Mouse (Mus musculus): ENCODE results near the gene Sae1.

Gene Sae1

DNA sequence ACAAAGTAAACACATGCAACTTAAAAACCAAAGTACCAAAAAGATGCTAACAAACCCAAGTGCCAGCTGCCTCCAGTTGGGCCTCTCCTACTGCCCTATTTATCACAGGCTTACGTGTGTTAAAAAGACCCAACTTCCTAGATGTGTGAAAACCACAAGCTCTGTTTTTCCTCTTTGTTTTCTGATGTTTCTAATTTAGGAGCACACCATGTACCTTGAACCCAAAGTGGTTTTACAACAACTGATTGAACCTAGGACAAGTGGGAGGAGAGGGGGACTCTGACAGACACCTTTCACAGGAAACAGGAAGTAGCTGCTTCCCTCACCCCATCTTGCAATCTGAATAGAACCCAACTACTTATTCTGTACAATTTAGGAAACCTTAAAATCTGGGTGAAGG, 23.3 kb downstream of the Sae1 start:
- no peak for DNase-seq (ENCODE audit: low read depth, low spot score)

DNA sequence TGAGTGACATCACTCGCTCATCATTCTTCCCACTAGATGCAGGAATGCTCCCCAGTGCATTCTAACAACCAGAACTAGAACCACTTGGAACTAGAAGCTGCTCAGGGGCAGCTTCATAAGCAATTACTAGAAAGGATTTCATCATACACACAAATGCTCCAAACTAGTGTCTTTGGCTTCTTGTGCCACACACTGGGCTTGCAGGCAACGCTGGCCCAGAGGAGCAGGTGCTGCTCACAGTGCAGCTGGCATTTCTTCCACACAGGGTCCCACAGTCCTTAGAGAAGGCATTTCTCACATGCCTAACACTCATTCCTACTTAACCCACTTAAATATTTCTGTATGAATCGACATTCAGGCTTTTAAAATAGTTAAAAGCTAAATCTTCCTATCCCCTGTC, 30.0 kb downstream of the Sae1 start:
- DNase-seq (ENCODE audit: low read depth, low spot score) = no peak

DNA sequence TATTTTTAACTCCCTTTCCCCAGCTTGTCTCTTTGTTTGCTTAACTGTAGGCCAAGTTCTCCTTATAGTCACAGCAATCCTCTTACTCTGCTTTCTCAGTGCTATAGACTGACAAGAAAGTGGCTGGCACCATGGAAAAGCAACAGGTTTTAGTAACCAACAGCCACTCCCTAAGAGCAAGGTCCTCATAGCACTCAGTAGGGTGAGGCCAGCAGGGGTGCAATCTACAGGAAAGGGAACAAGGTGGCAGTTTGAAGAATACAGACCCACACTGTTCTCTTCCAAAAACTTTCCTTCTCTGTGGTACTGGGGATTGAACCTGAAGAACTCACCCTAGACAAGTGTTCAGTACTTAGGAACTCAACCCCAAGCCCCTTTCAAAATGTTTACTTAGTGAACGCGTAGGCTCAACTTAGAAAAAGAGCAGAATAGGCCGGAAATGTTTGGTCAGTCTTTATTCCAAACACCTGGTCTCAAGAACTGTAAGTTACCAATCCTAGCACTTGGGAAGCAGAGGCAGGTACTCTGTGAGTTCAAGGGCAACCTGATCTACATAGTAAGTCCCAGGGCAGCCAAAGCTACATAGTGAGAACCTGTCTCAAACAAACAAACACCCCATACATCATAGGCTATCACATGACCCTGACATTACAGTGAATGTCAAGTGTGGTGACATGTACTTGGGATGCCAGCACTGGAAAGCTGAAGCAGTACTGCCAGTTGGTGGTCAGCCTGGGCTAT, 31.6 kb downstream of the Sae1 start:
- DNase-seq (ENCODE audit: low read depth, low spot score) = no peak

DNA sequence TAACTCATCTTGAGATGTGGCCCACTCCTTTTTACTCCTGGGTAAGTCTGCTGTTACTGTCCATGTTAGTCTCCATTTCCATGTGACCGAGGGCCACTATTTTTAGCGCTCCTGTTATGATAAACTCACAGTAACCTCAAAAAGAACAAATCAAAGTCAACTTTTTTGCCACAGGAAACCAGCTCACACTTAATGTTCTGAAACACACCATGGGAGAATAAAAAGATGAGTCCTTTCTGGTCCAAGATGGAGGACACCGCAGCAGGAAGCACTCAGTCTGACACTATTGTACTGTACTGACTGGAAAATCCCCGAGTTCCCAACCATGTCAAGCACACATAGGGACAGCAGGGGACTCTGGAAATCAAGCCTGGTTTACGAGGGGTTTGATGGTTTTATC, 37.6 kb downstream of the Sae1 start:
- DNase-seq (ENCODE audit: low read depth, low spot score) = no peak

DNA sequence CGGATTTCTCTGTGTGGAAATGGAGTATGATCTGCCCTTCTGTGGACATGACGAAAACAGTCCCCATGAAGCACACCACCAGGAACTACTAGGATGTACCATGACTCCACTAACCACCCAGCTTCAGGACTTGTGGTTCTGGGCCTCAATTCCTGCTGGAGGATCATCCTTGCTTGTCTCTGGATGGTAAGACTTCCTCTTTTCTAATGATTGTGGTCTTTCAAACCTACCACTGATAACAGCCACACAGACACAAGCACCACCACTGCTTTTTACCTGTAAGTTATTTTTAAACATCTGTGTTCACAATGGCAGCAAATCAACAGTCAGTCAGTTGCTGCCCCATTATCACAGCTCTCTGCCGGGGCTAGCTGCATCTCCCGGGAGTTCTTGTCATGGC, 42.3 kb downstream of the Sae1 start:
- DNase-seq (ENCODE audit: low read depth, low spot score) = no peak

DNA sequence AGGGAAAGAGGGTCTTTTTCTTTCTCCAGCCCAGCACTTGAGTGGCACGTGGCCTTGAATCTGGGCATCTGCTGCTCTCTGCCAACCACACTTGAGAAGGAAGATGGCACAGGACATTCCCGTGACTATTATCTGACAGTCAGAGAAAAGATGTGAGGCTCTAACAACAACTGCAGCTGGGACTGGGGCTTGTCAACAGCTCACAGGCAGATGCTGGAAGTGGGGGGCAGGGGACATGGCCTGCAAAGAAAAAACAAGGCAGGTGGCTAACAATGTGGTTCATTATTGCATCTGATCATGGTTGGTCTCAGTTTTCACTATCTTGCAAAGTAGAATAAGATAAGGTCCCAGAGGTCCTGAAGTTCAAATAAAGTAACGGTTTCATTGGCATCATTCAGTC, 43.0 kb downstream of the Sae1 start:
- no peak for DNase-seq (ENCODE audit: low read depth, low spot score)

DNA sequence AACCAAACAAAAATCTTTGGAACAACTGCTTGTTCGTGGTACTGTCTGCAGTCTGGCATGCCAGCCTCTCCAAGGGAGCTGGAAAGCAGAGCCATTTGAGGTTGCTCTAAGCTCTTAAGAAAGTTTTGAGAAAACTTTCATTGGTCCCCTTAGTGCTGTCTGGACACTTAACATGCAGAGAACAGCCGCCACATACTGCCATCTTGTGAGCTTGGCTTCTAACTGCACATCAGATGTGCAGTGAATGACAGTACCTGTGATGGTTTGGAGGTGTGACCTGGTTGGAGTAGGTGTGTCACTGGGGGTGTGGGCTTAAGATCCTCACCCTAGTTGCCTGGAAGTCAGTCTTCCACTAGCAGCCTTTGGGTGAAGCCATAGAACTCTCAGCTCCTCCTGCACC, 49.9 kb downstream of the Sae1 start:
- DNase-seq (ENCODE audit: low read depth, low spot score) = no peak

DNA sequence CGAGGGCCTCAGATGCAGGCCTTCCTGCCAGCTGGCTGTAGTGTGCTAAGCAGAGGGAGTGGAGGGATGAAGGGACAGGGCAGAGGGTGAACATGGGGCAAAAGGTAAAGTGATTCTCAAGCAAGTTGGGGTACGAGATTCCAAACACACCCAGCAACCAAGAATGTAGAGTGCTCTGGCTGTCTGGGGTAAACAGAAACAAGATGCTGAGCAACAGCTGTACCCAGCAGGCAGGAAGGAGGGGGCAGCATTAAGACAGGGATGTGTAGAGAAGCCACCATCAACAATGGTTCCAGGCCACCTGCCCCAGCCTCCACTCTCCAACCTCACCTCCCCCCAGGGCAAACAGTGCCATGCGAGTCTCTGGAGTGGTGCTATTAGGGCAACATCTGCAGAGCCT, 58.5 kb downstream of the Sae1 start:
- no peak for DNase-seq (ENCODE audit: low read depth, low spot score)

DNA sequence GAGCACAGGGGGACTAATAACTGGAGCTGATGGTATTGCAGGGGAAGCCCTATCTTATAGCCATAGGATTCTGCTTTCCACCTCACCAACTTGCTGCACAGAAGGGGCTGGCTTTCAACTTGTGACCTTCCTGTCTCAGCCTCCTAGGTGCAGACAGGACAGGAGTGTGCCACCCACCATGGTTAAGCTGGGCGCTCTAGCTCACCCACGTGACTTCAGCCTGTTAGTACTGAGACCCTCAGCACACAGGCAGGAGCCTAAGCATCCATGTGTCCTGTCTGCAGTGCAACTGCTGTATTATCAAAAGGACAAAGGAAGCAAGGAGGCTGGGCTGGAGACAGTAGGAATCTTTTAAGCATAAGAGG, 61.0 kb downstream of the Sae1 start:
- no peak for DNase-seq (ENCODE audit: low read depth, low spot score)

DNA sequence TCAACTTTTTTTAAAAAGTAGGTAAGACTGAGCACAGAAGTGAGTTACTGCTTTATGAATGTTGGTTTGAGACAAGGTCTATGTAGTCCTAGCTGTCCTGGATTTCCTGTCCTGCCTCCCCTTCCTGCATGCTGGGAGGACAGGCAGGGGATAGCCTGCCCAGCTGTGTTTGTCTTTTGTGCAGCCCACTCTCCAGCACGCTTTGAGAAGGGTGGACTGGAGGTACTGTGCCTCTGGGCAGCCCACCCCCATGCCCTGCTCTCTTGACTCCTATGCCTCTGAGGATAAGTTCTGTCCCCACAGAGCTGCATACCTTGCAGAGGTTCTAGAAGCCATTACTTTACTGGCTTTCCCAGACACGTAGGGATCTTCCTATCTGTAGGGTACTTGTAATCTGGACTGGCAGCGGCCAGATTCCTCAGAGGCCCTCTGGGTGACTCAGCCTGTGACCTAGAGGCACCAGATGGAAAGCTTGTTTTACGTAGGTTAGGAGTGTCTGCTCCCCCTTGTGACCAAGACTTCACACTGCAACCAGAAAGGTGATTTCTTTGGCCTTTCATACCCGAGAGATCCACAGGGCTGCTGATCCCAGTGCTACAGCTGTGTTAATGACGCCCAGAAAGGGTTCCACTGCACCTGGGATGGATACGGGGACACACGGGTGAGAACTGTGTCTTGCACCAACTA, 61.5 kb downstream of the Sae1 start:
- peak; percentile 71 for DNase-seq (ENCODE audit: low read depth, low spot score)

DNA sequence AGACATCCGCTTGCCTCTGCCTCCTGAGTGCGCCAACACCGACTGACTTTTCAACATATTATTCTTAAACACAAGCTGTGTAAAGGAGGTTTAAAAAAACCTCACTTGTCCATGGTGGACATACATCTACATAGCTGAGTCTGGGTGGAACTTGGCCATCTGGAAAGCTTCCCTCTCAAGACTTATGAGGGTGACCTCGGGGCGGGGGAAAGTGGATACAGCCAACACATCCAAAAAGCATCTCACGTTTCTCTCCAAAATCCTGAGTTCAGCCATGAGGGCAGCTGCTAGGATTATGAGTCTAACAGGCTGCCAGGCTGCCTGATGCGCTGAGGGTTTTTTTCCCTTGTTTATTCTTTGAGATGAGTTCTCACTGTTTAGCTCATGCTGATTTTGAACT, 62.9 kb downstream of the Sae1 start:
- DNase-seq (ENCODE audit: low read depth, low spot score) = no peak

DNA sequence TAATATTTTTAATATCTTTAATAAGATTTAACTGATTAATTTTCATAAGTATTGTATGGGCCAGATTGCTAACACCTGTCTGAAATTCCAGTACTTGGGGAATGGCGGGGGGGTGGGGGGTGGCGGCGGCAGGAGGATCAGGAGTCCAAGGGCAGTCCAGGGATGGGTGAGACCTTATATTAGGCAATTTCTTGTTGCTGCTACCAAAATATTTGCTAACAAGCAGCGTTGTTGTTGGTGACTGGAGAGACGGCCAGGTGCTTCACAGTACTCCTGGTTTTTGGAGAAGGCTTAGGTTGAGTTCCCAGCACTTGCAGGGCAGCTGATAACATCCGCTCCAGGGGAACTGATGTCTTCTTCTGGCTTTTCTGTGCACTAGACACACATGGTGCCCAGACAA, 67.1 kb downstream of the Sae1 start:
- DNase-seq (ENCODE audit: low read depth, low spot score) = no peak

DNA sequence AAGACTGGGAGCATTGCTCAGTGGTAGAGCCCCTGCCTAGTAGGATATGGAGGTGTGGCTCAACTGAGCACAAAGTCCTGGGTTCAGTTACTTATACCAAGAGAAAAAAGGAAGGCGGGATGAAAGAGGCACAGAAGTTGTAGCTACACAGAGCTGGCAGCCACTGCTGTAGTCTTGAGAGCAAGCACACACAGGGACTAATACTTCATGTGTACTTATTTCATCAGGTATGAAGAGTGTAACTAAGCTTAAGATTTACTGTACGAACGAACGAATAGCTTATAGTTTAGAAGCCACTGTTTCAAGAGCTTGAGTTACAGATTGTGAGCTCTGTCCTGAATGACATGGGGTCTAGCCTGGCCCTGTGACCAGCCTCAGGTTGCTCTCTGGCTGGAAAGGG, 68.4 kb downstream of the Sae1 start:
- DNase-seq (ENCODE audit: low read depth, low spot score) = no peak

DNA sequence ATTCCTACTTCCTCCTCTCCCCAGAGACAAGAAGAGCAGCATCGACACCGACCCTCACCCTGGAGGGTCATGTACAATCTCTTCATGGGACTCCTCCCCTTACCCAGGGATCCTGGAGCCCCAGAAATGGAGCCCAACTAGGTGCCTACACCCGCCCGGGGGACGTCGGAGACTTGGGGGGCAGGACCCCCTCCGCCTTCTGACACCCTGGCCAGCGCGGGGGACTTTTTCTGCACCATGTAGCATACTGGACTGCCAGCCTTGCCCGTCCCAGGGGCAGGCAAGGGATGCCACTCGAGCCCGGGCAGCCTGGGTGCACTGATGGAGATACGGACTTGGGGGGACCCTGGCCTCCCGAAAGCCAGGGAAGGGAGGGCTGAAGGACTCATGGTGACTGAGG, 70.5 kb downstream of the Sae1 start:
- DNase-seq (ENCODE audit: low read depth, low spot score) = no peak

DNA sequence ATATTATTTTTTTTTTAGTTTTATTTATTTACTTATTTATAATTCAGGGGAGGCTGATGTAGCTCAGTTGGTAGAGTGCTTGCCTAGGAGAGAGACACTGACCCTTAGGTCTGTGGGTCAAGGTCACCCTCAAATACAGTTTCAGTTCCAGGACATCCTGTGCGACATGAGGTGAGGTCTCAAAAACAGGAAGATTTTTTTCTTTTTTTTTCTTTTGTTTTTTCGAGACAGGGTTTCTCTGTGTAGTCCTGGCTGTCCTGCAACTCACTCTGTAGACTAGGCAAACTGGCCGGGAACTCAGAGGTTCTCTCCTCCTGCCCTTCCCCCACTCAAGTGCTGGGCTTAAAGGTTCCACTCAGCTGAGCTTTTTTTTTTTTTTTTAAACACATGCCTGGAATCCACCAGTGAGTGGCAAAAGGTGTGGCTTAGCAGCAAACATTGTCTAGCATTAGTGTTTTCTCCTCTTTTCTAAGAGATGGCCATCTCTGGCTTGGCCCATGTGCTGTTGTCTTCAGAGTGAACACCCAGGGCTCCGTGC, 72.3 kb downstream of the Sae1 start:
- no peak for DNase-seq (ENCODE audit: low read depth, low spot score)

DNA sequence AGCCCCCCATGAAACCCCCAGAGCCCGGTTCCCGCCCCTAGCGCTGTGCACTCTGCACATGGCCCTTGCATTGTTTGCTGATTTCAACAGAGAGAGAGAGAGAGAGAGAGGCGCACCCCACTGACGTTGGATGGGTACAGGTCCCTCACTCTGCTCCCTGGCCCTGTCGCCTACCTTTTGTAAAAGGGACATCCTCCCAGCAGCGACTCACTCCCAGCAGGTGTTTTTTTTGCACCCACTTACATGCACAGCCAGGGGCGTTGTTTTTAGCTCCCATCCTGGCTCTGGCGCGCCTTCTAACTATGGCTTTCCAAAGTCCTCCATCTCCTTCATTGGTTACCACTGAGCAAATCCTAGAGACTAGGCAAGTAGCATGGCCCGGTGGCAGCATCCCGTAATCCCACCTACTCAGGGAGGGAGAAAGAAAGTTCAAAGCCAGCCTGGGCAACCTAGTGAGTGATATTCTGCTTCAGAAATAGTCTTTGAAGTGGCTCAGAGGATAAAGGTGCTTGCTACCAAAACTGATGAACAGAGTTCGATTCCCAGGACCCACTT, 73.3 kb downstream of the Sae1 start:
- no peak for DNase-seq (ENCODE audit: low read depth, low spot score)

DNA sequence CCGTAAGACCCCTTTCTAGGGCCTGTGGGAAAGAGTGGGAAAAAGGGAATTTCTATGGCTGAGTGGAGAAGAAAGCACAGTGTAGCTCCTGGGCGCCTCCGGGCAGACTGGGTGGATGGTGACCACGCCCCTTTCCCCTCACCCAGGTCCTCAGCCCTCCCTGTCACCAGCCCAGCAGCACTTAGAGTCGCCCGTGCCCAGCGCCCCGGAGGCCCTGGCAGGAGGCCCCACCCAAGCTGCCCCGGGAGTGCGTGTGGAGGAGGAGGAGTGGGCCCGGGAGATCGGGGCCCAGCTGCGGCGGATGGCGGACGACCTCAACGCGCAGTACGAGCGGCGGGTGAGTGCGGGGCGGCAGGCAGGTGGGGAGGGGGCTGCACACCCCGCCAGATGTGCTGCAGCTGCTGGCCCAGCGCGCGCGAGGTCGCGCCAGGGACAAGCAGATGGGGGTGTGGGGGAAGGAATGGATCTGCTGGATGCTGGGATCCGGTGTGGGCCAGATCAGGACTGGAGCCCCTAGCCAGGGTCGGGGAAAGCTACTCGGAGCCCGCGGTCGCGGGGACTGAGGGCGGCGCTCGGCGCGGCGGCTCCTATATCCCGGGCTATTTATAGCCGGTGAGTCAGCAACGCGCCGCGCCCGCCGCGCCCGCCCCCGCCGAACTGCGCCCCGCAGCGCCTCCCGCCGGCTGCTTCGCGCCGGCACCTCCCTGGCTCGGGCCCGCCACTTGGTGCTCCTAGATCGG, 74.0 kb downstream of the Sae1 start:
- peak; percentile 73 for DNase-seq (ENCODE audit: low read depth, low spot score)

DNA sequence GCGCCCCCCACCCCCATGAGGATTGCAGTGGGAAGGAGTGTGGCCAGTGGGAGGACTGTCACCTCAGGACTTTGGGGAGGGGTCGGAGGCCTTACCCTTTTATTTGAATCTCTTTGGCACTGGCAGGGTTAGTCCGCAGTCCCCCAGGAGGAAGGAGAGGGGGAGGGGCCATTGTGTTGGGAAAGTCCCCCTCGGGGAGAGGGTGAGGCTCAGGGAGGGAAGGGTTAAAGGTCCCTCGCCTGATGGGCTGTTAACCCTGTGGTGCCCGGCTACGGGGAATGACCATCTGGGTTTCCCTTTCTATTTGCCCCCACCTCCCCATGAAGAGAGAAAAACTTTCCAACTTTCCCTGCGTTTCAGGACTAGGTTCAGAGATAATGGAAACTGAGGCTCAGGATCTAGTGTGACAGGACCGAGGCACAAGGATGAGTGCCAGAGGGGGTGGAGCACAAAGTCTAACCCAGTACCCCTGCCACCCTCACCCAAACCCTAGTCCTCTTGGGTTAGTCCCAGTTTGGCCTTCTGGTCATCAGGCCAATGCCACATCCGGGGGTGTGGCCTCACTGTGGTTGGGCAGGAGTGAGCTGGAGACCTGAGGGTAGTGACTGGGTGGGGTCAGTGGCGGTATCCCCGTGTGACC, 74.8 kb downstream of the Sae1 start:
- peak; percentile 36 for DNase-seq (ENCODE audit: low read depth, low spot score)

DNA sequence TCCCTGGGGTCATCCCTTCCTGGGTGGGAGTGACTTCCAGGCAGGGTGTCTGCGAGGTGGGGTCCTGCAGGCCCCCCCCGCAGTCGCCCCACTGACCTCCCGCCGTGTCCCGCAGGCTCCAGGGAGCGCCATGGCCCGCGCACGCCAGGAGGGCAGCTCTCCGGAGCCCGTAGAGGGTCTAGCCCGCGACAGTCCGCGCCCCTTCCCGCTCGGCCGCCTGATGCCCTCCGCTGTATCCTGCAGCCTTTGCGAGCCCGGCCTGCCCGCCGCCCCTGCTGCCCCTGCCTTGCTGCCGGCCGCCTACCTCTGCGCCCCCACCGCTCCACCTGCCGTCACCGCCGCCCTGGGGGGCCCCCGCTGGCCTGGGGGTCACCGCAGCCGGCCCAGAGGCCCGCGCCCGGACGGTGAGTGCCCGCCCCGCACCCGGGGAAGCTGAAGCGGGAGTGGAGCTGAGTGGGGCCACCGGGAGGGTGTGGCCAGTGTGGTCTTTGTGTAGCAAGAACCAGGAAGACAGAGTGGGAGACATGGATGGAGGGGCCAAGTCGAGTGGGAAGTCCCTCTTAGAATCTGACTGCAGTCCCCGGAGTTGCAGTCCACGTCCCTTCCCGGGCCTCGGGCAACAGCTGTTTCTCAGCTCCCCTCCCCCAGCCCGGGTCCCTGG, 75.5 kb downstream of the Sae1 start:
- no peak for DNase-seq (ENCODE audit: low read depth, low spot score)

DNA sequence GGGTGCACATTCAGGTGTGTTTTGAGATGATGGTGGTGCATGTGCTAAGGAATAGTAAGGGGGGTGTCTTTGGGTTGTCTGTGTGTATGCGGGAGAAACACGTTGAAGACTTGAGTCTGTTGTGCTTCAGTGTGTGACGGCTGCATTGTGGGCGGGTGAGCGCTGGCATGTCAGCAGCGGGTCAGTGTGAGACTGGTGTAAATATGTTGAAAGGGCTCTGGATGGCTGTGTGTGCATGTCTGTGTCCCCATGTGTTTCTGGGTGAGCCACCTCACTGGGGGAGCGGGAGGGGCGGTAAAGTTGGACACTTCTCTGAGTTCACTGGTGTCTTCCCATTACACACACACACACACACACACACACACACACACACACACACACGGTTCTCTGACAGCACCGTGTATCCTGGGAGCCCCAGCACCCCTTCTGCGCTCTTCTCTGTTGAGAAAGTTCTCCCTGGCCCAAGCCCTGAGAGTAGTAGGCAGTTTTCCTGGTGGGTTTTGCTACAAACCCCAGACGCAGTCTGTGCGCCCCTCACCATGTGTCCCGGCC, 76.1 kb downstream of the Sae1 start:
- no peak for DNase-seq (ENCODE audit: low read depth, low spot score)
